Mouse (Mus musculus): ENCODE data around the gene Bag6.
"Not testable (repeated sequence)": the region's sequence is repeated elsewhere in the genome, so short reads cannot be mapped to it uniquely, and the experiment has no call there.

Bag6 gene

GRCm38 (mm10) chr17:35115046-35116019, 19.6 kb upstream of the Bag6 start, which contains the start of gene Ly6g5b:
Gene Ly6g5b, minus strand, starts transcription at chr17:35115428.
- peak; percentile 61 to 63 for DNase-seq

GRCm38 (mm10) chr17:35120745-35121142, 14.2 kb upstream of the Bag6 start:
- DNase-seq = no peak

GRCm38 (mm10) chr17:35121143-35121799, 13.7 kb upstream of the Bag6 start, which contains the start of gene Gpank1:
Gene Gpank1, plus strand, starts transcription at chr17:35121455.
- DNase-seq = peak; percentile 98

GRCm38 (mm10) chr17:35121871-35122303, 13.1 kb upstream of the Bag6 start, which contains the start of gene Csnk2b:
Gene Csnk2b, minus strand, starts transcription at chr17:35122053.
- DNase-seq = peak; percentile 60 to 63

- not testable (repeated sequence) for DNase-seq
These were observed 11.7 kb upstream of the Bag6 start for GRCm38 (mm10) chr17:35123287-35123686.

- not testable (repeated sequence) for DNase-seq
These were observed 10.6 kb upstream of the Bag6 start for GRCm38 (mm10) chr17:35124261-35124896.

DNA sequence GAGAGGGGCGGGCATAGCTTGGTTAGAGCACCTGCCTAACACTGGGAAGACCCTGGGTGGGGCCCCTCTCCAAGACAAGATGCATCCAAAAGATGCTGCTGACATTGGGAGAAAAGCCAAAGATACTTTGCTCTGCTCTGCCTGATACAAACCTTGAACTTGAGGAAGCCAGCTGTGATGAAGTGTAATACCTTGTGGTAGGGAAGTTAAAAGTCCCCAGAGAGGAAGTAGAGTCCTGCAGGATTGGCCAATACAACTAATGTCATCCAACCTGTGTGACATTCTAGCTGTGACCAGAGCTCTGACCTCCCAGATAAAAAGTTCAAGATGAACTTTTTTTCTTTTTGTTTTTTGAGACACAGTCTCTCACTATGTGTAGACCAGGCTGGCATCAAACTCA, 9.9 kb upstream of the Bag6 start:
- no peak for DNase-seq

- DNase-seq = no peak
These were observed 9.4 kb upstream of the Bag6 start for GRCm38 (mm10) chr17:35125578-35125977.

DNA sequence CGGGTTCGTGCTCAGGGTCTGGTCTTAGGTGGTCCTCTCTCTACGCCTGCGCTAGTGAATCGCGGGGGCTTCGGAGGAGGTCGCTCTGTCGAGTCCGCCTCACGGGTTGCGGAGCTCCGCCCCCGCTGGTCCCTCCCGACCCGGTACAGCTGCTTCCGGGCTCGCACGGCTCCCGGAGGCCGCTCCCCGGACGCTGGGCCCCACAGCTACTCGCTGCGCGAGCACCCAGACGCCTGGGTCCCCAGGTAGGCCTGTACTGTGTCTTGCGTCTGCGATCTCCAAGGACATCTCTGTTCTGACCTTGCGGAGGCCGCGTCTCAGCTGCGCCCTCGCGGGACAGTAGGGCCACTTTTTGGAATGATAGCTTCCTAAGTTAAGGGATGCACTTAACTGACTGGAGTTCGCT, 8.8 kb upstream of the Bag6 start, which contains the start of gene D17H6S53E:
D17H6S53E (plus strand) TSS at position 168 of the 406 bp plus-strand sequence.
- DNase-seq = peak; percentile 72 to 73

DNA sequence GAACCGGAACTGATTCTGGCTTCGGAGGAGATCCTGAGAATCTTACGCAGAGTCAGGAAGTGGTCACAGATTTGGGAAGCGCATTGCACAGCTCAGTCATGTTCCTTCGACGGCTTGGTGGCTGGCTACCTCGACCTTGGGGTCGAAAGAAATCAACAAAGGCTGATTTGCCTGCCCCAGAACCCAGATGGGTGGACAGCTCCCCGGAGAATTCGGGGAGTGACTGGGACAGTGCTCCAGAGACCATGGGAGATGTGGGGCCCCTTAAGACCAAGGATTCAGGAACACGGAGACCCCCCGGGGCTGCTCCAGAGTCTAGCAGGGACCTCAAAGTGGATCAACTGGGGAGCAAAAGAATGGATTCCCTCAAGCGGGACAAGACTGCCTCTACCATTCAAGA, 8.0 kb upstream of the Bag6 start:
- DNase-seq = no peak

DNA sequence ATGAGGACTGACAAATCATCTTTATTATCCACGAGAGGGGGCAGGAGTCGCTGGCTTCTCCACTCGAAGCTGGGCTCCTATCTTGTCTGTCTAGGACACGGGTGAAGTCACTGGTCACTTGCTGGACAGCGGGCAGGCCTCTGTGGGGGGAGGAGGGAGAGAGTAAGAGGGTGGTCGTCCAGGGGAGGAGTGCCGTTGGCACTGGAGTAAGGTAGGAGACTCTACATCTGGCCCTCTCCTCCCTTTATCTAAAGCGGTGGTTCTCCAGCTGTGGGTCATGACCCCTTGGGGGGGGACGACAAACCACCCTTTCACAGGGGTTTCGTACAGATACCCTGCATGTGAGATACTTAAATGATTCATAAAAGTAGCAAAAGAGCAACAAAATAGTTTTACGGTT, 6.0 kb upstream of the Bag6 start:
- DNase-seq = no peak

DNA sequence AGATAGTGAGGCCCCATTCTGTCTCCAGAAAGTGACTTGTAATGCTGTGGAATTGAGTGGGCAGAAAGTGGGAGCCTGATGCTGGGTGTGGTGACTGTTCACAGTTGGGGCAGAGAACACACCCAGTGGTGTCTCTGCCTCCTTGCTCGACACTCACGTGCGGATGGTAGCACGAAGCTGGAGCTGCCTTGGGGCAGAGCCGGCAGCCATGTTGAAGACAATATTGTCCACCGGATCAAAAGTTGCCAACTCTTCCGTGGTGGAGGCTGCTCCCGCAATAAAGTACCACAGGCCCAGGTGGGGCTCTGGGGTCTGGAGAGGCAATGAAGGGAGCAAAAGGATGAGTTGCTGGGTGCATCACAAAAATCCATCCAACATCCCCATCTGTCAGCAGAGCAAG, 3.9 kb upstream of the Bag6 start:
- DNase-seq = no peak

DNA sequence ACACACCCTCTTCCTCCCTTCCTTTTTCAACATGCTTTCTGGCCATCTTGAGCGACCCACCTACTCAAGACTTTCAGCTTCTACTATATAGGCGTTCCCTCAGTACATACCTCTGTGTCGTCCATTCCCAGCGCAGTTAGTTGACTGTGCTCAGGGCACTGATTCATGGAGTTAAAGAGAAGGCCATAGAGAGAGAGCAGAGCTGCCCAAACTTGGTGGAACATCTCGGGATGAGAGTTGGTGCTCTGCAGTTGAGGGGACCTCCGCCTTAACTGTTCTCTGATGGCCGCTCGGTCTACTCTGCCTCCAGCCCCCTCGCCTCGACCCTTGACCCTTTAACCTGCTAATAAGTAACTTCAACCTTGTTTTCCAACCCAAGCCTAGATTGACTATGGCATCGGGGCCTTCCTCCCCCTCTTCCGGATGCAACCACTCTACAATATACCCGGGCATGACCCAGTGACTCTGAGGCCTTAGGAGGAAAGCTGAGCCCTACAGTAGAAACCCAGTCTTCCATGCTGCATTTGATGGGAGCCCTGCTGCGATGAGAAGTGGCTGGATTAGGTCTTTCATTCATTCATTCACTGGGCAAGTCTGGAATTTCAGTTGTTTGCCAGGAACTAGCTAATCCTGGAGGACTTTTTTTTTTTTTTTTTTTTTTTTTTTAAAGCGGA, 3.3 kb upstream of the Bag6 start, which contains the start of gene Apom:
Apom (minus strand) TSS at position 551 of the 674 bp plus-strand sequence.
- DNase-seq = no peak

GRCm38 (mm10) chr17:35132174-35132560, 2.8 kb upstream of the Bag6 start:
- no peak for DNase-seq

DNA sequence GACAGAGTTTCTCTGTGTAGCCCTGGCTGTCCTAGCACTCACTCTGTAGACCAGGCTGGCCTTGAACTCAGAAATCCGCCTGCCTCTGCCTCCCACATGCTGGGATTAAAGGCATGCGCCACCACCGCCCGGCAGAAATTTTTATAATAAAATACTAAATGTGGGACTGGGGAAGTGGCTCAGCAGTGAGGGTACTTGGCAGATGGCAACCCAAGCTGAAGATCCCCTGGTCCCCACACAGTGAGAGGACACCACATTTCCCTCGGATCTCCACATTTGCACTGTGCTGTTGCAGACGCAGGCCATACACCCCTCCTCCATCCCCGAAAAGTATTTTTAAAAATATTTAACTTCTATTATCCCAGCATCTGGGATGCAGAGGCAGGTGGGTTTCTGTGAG, 1.5 kb upstream of the Bag6 start:
- DNase-seq = no peak

GRCm38 (mm10) chr17:35135591-35136320, 778 bp downstream of the Bag6 start:
- DNase-seq = no peak

DNA sequence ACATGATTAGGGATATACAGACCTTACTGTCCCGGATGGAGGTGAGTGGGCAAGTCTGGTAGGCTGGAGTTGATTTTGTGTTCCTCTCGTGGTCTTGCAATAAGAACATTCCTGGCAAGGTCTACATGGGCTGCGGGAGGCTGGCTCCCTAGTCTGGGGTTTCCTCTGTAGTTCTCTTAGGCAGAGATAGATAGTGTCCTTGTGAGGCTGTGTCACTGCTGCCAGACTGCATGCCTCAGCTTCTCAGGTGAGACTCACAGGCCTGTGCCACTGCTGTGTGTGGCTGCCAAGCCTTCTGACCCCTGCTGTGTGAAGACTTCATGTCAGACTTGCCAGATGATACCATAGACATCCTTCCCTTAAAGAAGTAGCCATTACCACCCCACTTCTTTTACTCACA, 4.3 kb downstream of the Bag6 start:
- DNase-seq = no peak

- DNase-seq = no peak
These were observed 5.6 kb downstream of the Bag6 start for GRCm38 (mm10) chr17:35140490-35140996.

GRCm38 (mm10) chr17:35141971-35142370, 7.0 kb downstream of the Bag6 start:
- no peak for DNase-seq

- DNase-seq = no peak
These were observed 11.2 kb downstream of the Bag6 start for GRCm38 (mm10) chr17:35146139-35146538.

- DNase-seq = no peak
These were observed 12.4 kb downstream of the Bag6 start for GRCm38 (mm10) chr17:35147348-35147747.

Measured in B cell, adult 2 months (primary cell).